Mouse (Mus musculus) bone marrow, adult 2 months (tissue): ENCODE results near the gene Dpp4. TPM values are rescaled to one million over a fixed set of nuclear protein-coding genes. Genes with fewer than 3 reads are reported as not detected.

ENCODE experiments used
- H3K27ac ChIP-seq: fragments of 200-500 bp; 2 replicates; pipeline ENCODE4 v1.5.1; 2012; ENCODE audit warnings: low read depth, mild to moderate bottlenecking, control low read depth, inconsistent platforms, low read length; ENCODE audit not compliant: control insufficient read depth, poor library complexity, insufficient read depth
- H3K4me1 ChIP-seq: fragments of 200-500 bp; 2 replicates; pipeline ENCODE4 v1.6.1; 2011; ENCODE audit warnings: low read length; ENCODE audit not compliant: control insufficient read depth, insufficient read depth
- H3K4me3 ChIP-seq: fragments of 200-500 bp; replicated peaks from 2 replicates; pipeline ENCODE3; 2011; ENCODE audit warnings: mild to moderate bottlenecking, low read depth, low read length, control low read depth; ENCODE audit not compliant: control insufficient read depth
- CTCF ChIP-seq: fragments of 200-500 bp; IDR thresholded peaks from 2 replicates; pipeline ENCODE4 v1.5.1; 2011; ENCODE audit warnings: low read length, control low read depth; ENCODE audit not compliant: control insufficient read depth, insufficient read depth
- POLR2A ChIP-seq: fragments of 200-500 bp; IDR thresholded peaks from 2 replicates; pipeline ENCODE4 v1.6.1; 2011; ENCODE audit warnings: low read depth, mild to moderate bottlenecking, control low read depth, low read length, borderline replicate concordance; ENCODE audit not compliant: control insufficient read depth
- WGBS: fragments of 180-500 bp; shearing (Covaris S2); methylation state at CpG from one replicate; pipeline ENCODE4 v1.1.7; 2018; 5-methylcytosine and 5-hydroxymethylcytosine counted together
- polyA plus RNA-seq: library from polyadenylated mRNA; stranded (reverse); fragments of >200 nt; gene quantifications from 2 replicates; pipeline ENCODE4 v1.2.4, GENCODE M21; 2011; ENCODE audit warnings: low replicate concordance; ENCODE audit not compliant: missing spikeins, insufficient read depth, insufficient read length

The Dpp4 gene
- polyA plus RNA-seq, 1 experiment, result 8.0 TPM

DNA sequence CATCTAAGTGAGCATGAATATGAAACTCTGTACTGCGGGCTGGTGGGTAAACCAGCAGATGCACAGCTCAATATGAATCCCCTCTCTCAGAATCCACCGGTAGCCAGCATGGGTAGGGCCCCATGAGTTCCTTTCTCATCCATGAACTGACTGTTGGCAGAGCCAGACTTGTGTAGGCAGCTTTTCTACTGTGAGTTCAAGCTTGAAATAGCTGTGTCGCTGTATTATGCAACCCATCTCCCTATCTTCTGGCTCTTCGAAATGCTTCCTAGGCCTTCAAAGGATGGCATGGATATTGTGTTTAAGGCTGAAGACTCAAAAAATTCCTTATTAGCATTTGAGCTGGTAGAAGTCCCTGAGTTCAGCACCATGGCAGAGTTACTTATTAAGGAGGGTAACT lies 23.2 kb downstream of the Dpp4 start:
- no peak for TF ChIP-seq CTCF
- TF ChIP-seq POLR2A, result no peak
- H3K27ac ChIP-seq, result no peak overlapping the region
- H3K4me3 ChIP-seq, result no peak overlapping the region
- WGBS, result 71% methylated on average over 4 of the region's 4 CpGs
- H3K4me1 ChIP-seq, result peaks cover 2% of the 10 kb centered on the region

GRCm38 (mm10) chr2:62383196-62383595 lies 28.8 kb downstream of the Dpp4 start:
- no peak for TF ChIP-seq POLR2A
- TF ChIP-seq CTCF, result no peak
- Histone ChIP-seq H3K4me1 (no peaks in the 10 kb centered on the region), H3K4me3 (no peak overlapping the region), H3K27ac (no peak overlapping the region)
- 84% methylated on average over 4 of the region's 4 CpGs for WGBS

DNA sequence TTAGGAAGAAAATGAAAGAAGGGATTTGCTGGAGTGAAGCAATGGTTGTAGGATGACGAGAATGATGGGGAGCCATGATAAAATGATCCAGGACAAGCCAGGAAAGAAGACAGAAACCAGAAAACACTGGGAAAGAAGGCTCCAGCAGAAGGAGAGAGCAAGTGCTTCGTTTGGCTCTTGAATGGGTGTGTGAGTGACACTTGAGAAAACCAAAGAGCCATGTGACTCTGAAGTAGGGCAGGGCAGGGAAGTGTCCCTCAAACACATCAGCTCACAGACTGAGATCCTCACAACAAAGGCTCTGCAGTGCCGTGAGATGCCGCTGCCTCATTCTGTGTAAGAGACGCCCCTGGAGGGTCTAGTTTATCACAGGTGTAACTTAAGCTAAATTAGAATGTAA lies 29.6 kb downstream of the Dpp4 start:
- 73% methylated on average over 5 of the region's 5 CpGs for WGBS
- H3K4me1 ChIP-seq, result no peaks in the 10 kb centered on the region

GRCm38 (mm10) chr2:62381756-62382155 lies 30.3 kb downstream of the Dpp4 start:
- no peak overlapping the region for H3K4me3 ChIP-seq
- WGBS, result 79% methylated on average over 6 of the region's 6 CpGs
- TF ChIP-seq CTCF (no peak), POLR2A (no peak)
- no peak overlapping the region for H3K27ac ChIP-seq
- no peaks in the 10 kb centered on the region for H3K4me1 ChIP-seq

More for the DNA sequence above, 29.6 kb downstream of the Dpp4 start:
- TF ChIP-seq CTCF (no peak), POLR2A (no peak)
- Histone ChIP-seq H3K27ac (no peak overlapping the region), H3K4me3 (no peak overlapping the region)

- Histone ChIP-seq H3K4me3 (no peak overlapping the region), H3K27ac (no peak overlapping the region), H3K4me1 (no peaks in the 10 kb centered on the region)
- WGBS, result 80% methylated on average over 11 of the region's 11 CpGs
- TF ChIP-seq POLR2A, result no peak
- TF ChIP-seq CTCF, result no peak
These were observed 38.3 kb downstream of the Dpp4 start for GRCm38 (mm10) chr2:62373692-62374091.

GRCm38 (mm10) chr2:62370048-62370447 lies 42.0 kb downstream of the Dpp4 start:
- TF ChIP-seq POLR2A (no peak), CTCF (no peak)
- 75% methylated on average over 2 of the region's 2 CpGs for WGBS
- no peak overlapping the region for H3K27ac ChIP-seq
- no peaks in the 10 kb centered on the region for H3K4me1 ChIP-seq
- H3K4me3 ChIP-seq, result no peak overlapping the region

GRCm38 (mm10) chr2:62368349-62369053 lies 43.5 kb downstream of the Dpp4 start:
- TF ChIP-seq POLR2A (no peak), CTCF (no peak)
- Histone ChIP-seq H3K4me3 (no peak overlapping the region), H3K27ac (no peak overlapping the region), H3K4me1 (no peaks in the 10 kb centered on the region)
- WGBS, result 90% methylated on average over 5 of the region's 5 CpGs

GRCm38 (mm10) chr2:62363606-62364005 lies 48.4 kb downstream of the Dpp4 start:
- no peak for TF ChIP-seq CTCF
- no peak for TF ChIP-seq POLR2A
- H3K27ac ChIP-seq, result no peak overlapping the region
- 54% methylated on average over 4 of the region's 4 CpGs for WGBS
- H3K4me1 ChIP-seq, result no peaks in the 10 kb centered on the region
- H3K4me3 ChIP-seq, result no peak overlapping the region

DNA sequence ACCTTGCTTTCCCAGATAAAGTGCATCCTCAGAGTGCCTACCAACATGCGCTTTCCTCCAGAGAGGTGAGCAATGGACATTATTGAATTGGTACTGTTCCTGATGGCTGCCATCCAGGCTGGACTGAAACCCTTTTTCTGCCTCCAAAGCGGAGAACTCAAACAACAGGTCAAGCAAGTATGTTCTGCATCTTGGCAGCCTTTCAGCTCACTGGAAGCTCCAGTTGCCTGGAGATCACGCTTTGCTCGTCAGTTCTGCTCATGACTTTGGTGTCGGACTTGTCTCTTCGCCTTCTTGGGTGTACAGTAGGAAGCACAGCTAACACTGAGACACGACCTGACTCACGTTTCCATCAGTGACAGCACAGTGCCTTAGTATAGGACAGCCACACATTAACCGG lies 49.8 kb downstream of the Dpp4 start:
- no peak for TF ChIP-seq CTCF
- 86% methylated on average over 9 of the region's 9 CpGs for WGBS
- Histone ChIP-seq H3K4me1 (no peaks in the 10 kb centered on the region), H3K4me3 (no peak overlapping the region), H3K27ac (no peak overlapping the region)
